Mouse (Mus musculus) left cerebral cortex, postnatal 14 days (tissue): ENCODE measurements at regions not wholly inside any gene's neighbourhood (a gene's known extent, or its start where the extent isn't known, plus 50 kb on each side); places are given as distances from the start of the nearest gene placed in this dataset.
A peak's percentile ranks its signal among the peaks of the same experiment; 100 is the strongest.

Source experiments
- DNase-seq, 2 experiments: peaks; one replicate each; pipeline ENCODE4 v3.0.0; 2021 to 2022; ENCODE audit warnings: low spot score in 2 of 2, mixed read lengths in 1 of 2
- intact Hi-C: fragments of 180-260 bp; cut with DNase I; formaldehyde crosslinking; loops from one replicate; pipeline ENCODE4 v1.15.1; 2025

- intact Hi-C loops = no loop called here
- DNase-seq = no peak
Observed at GRCm38 (mm10) chr2:147929031-147929711, 117.6 kb downstream of the Foxa2 start.

DNA sequence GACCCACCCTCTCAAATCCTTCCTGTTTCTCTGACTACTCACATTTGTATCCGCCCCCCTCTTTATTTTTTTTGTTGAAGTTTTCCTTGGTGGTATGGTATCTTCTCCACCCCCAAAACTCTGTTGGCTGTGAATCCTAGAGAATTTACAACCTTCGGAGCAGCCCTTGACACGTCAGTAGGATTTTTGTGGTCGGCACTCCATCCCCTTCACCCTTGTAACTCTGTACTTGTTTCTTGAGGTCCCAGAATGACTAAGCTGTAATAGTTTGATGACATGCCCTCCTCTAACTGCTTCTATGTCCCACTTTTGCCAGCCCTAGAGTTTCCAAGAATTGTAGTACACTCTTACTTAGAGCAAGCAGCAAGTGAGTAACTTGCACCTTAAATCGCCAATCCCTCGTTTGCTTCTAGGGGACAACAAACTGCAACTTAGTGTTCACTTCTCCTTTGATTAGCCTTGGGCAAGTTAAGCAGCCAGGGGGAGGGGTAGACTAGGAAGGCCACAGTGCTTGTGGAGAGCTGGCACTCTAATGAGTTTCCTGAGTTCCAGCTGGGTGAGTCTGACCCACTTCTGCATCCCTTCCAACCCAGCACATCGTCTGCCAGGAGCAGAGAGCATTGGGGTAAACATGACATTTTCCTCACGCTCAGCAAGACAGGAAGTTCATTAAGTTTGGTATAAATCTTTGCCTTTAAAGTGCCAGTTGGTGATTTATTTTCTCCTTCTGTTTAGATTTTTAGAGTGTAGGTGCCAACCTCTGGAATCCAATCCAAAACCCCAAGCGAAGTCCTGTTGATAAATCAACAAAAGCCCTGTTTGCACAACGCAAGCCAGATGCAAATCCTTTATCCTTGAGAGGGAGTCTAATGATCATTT lies 118.7 kb downstream of the Foxa2 start:
- intact Hi-C loops = no loop called here
- DNase-seq = peak; percentile 7 to 38

- DNase-seq = no peak
- intact Hi-C loops = no loop called here
Observed at GRCm38 (mm10) chr2:147926861-147927260, 119.9 kb downstream of the Foxa2 start.

DNA sequence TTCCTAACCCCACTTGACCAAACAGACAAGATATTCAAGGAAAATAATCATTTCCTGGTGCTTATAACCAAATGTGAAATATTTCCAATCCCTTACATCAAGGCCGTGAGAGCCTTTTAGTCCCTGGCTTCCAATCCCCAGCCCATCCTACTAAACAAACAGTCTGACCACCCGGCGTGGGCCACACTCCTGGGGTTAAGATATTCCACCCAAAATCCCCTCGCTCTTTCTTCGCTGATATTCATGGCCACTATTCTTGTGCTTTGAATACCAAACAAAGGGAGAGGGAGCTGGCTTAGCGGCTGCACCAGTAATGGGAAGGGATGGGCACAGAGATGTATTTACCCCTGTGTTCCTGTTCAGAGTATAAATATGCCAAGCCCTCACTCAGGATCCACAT lies 139.4 kb downstream of the Foxa2 start:
- DNase-seq = no peak

GRCm38 (mm10) chr2:147905759-147906740 lies 140.7 kb downstream of the Foxa2 start:
- intact Hi-C loops = no loop called here

More for the DNA sequence above, 139.4 kb downstream of the Foxa2 start:
- intact Hi-C loops = no loop called here

DNA sequence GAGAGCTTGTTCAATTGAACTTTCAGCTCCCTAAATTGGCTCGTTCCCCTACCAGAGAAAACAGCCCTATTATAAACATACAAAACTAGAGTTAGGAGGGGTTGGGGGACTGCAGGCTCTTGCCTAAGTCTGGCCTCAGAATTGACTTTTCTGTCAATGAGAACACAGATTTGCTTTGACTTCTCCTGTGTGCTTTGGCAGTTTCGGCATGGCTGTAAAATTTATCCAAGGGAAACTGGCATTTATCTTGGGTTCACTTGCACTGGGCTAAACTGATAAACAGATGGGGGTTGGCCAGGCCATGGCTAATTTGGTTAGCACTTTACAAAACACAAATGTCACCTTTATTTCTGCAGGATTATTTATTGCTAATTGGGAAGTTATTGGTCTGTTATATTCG lies 141.7 kb downstream of the Foxa2 start:
- intact Hi-C loops = no loop called here
- DNase-seq = no peak

More at GRCm38 (mm10) chr2:147905759-147906740, 140.7 kb downstream of the Foxa2 start:
- no peak for DNase-seq

DNA sequence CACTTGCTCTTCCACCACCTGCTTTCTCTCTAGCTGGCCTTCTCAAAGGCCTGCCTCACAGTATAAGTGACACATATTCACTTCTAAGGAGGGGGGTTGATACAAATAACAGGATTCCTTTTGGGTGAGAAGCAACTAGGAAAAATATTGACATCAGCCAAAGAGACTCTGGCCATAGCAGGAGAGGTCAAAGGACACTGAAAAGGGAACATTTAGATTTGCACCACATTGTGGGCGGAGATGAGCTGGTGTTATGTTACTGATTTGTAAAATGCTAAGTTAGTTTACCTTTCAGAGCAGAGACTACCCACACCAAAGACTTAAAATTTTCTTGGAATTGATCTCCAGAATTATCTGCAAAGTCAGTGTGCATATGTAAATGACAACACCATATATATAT lies 147.5 kb downstream of the Foxa2 start:
- no peak for DNase-seq
- intact Hi-C loops = no loop called here

GRCm38 (mm10) chr2:147895691-147896090 lies 151.1 kb downstream of the Foxa2 start:
- intact Hi-C loops = no loop called here

GRCm38 (mm10) chr2:147894213-147894612 lies 152.6 kb downstream of the Foxa2 start:
- intact Hi-C loops = no loop called here
- DNase-seq = no peak

More at GRCm38 (mm10) chr2:147895691-147896090, 151.1 kb downstream of the Foxa2 start:
- DNase-seq = peak; percentile 21 to 48

DNA sequence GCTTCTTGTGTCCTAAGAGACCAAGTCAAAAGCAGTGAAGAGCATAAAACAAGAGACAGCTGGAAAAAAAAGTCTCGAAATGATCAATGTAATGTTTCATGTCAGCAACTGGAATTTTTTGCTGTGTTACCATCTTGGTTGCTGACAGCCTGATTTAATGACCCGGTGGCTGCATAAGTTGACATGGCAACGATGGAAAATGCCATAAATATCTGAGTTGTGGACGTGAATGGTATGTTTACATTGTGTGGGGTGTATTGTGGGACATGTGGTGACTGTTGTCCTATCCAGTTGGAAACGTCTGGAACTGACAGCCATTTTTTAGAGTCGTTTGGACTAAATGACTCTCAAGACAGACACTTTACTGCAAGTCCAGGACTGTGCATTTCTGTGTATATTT lies 160.6 kb downstream of the Foxa2 start:
- intact Hi-C loops = no loop called here
- DNase-seq = no peak

DNA sequence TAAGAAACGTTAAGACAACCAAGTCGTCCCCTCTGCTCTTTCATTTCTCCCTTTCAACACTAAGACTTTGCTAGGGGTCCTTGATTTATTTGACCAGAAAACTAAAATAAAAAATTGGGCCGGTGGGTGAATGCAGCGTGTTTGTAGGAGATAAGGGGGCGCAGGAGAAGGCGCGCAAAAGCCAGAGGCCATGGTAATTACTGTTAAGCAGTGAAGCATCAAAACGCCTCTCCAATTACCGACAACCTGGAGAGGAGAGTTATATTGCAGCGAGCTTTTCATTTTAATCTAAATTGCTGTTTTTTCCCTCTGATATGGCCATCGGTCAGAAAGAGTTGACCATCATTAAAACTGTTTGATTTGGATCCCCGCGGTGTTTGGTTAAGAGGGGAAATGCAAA lies 168.9 kb downstream of the Foxa2 start:
- intact Hi-C loops = no loop called here
- DNase-seq = no peak

DNA sequence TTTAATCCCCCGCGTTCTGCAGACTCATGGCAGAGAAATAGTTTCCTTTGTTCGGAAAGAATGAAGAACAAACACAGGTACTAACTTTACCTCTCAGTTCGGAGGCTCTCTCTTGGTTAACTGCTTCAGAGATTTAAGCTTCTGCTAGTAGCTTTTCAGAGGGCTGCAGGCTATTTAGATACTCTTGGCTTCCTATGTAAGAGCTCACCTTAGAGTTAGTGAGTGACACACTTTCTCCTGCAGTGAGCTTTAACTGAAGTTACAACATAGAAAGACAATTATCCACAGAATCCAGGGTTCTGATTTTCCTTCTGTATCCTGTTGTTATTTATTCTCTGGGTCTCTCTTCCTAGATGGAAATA lies 169.2 kb downstream of the Foxa2 start:
- intact Hi-C loops = no loop called here
- no peak for DNase-seq

- DNase-seq = no peak
- intact Hi-C loops = no loop called here
Observed at GRCm38 (mm10) chr2:147876708-147877542, 169.8 kb downstream of the Foxa2 start.

DNA sequence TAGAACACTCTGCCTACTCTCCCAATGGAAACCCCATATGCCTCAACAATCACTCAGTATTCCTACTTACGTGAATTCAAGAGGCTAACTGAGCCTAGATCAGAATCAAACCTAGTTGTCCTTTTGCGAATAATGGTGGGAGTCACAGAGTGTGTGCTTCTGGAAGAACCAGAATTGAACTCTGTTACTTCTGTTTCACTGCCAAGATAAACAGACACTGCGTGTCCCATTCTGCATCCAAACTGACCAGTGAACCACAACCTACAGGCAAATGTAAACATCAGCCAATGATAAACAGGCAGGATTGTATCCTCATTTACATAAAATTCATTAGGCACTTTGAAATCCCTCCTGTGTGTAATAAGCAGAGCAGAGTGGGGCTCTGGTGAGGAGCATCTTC lies 173.8 kb downstream of the Foxa2 start:
- intact Hi-C loops = no loop called here
- no peak for DNase-seq

DNA sequence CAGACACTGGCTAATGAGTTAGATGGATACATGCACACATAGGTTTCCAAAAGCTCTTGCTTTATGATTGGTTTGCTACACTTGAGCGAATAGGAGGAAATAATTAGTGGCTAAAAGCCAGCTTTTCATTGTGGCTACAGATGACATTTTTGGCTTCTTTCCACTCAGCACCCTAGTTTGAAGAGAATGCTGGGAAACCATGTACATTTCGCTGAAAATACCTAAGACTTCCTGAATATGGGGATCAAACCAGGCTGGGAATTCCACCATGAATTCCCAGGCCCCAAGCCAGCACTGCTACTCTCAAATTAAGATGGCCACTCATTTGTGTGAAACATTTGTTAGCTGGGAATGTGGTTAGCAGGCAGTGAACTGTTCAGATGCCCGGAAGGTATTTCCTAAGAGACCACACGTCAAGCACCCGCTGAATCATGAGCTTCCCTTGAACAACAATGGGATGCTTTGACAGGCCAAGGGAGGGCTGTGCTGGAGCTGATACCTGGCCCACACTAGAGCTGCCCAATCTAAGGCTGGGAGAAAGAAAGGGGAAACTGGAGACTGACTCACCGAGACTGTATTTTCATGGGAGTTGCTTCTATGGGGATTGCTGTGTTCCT lies 195.5 kb downstream of the Foxa2 start:
- intact Hi-C loops = no loop called here
- DNase-seq = no peak

GRCm38 (mm10) chr2:147846968-147847749 lies 199.6 kb downstream of the Foxa2 start:
- intact Hi-C loops = no loop called here
- peak; percentile 21 to 25 for DNase-seq

- peak in 1 of 2 experiments; percentile 9 for DNase-seq
- intact Hi-C loops = no loop called here
Observed at GRCm38 (mm10) chr2:147845256-147845655, 201.5 kb downstream of the Foxa2 start.

DNA sequence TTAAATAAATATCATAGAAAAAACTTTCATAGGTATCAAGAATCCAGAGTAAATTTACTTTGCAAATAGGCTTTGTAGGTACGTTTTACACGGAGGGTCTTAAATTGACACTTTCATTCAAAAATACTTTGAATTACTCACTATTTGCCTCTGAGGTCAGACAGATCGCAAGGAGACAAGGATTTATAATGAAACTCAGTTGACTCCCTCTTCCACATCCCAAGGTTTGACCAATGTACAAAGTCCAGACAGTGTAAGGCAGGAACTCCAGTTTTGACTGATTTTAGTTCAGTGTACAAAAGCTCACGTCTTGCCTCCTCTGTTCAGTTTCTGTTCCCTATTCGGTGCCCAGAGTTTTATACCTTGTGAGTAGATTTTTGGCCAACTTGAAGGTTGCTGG lies 205.8 kb downstream of the Foxa2 start:
- intact Hi-C loops = no loop called here

More for the DNA sequence above, 205.8 kb downstream of the Foxa2 start:
- DNase-seq = no peak
